Mouse (Mus musculus) MEL (cell line): ENCODE measurements around the gene 1110008L16Rik. TPM values are rescaled to one million over a fixed set of nuclear protein-coding genes. Genes with fewer than 3 reads are reported as not detected.

Source experiments
- DNase-seq: peaks from one replicate; pipeline ENCODE4 v3.0.0; 2011; ENCODE audit warnings: low read depth, low spot score
- H3K27ac ChIP-seq: 2 replicates; pipeline ENCODE4 v1.5.1; 2012; ENCODE audit warnings: low read depth, mild to moderate bottlenecking, control low read depth, low read length, moderate library complexity; ENCODE audit not compliant: control insufficient read depth
- H3K27me3 ChIP-seq, 2 experiments: fragments of 150-350 bp in 1 of 2; sonication (generic) in 1 of 2; 2 replicates each; pipeline ENCODE4 v1.6.1; 2012; ENCODE audit warnings: low read length in 2 of 2, mild to moderate bottlenecking in 2 of 2, improper control_type of control experiment in 1 of 2, moderate library complexity in 1 of 2; ENCODE audit not compliant: insufficient read depth in 2 of 2, control insufficient read depth in 1 of 2
- H3K36me3 ChIP-seq, 2 experiments: 2 replicates each; pipeline ENCODE4 v1.6.1; 2012 to 2014; ENCODE audit warnings: low read length in 2 of 2, improper control_type of control experiment in 1 of 2, inconsistent platforms in 1 of 2, mild to moderate bottlenecking in 1 of 2; ENCODE audit not compliant: insufficient read depth in 2 of 2, control insufficient read depth in 1 of 2
- H3K4me1 ChIP-seq, 2 experiments: fragments of 150-350 bp in 1 of 2; sonication (generic) in 1 of 2; 2 replicates each; pipeline ENCODE4 v1.6.1; 2012; ENCODE audit warnings: low read length in 2 of 2, improper control_type of control experiment in 1 of 2, mild to moderate bottlenecking in 1 of 2; ENCODE audit not compliant: insufficient read depth in 2 of 2, control insufficient read depth in 1 of 2
- H3K4me3 ChIP-seq, 2 experiments: fragments of 150-350 bp in 1 of 2; sonication (generic) in 1 of 2; 2 replicates each; pipeline ENCODE4 v1.5.1; 2012; ENCODE audit warnings: low read depth in 2 of 2, low read length in 2 of 2, mild to moderate bottlenecking in 2 of 2, moderate library complexity in 2 of 2, control low read depth in 1 of 2, improper control_type of control experiment in 1 of 2; ENCODE audit not compliant: control insufficient read depth in 1 of 2, insufficient read depth in 1 of 2
- H3K79me2 ChIP-seq: 2 replicates; pipeline ENCODE4 v1.6.1; 2012; ENCODE audit warnings: mild to moderate bottlenecking, low read length, moderate library complexity; ENCODE audit not compliant: control insufficient read depth, poor library complexity, insufficient read depth
- H3K9ac ChIP-seq: 2 replicates; pipeline ENCODE4 v1.6.1; 2012; ENCODE audit warnings: low read depth, mild to moderate bottlenecking, control low read depth, low read length, moderate library complexity; ENCODE audit not compliant: control insufficient read depth, poor library complexity, severe bottlenecking
- H3K9me3 ChIP-seq: fragments of 150-350 bp; sonication (generic); replicated peaks from 2 replicates; pipeline ENCODE4 v1.6.1; 2012; ENCODE audit warnings: mild to moderate bottlenecking, low read length, improper control_type of control experiment, moderate library complexity; ENCODE audit not compliant: insufficient read depth
- CHD2 ChIP-seq: IDR thresholded peaks from 2 replicates; pipeline ENCODE4 v1.6.1; 2011; ENCODE audit warnings: low read length, improper control_type of control experiment
- CTCF ChIP-seq, 3 experiments: IDR thresholded peaks in 2 of 3; conservative IDR thresholded peaks in 1 of 3; 2 replicates each; pipeline ENCODE4 v1.5.1; 2011 to 2012; ENCODE audit warnings: low read length in 3 of 3, low read depth in 2 of 3, mild to moderate bottlenecking in 2 of 3, improper control_type of control experiment in 1 of 3, inconsistent platforms in 1 of 3, mixed read lengths in 1 of 3, moderate library complexity in 1 of 3; ENCODE audit not compliant: control insufficient read depth in 1 of 3, insufficient read depth in 1 of 3, poor library complexity in 1 of 3, severe bottlenecking in 1 of 3
- ELF1 ChIP-seq: IDR thresholded peaks from 2 replicates; pipeline ENCODE4 v1.6.1; 2014; ENCODE audit warnings: low read depth, mild to moderate bottlenecking, inconsistent platforms, low read length, improper control_type of control experiment, moderate library complexity
- EP300 ChIP-seq, 2 experiments: IDR thresholded peaks; 2 replicates each; pipeline ENCODE4 v1.6.1; 2011; ENCODE audit warnings: improper control_type of control experiment in 2 of 2, low read length in 2 of 2, low read depth in 1 of 2, mild to moderate bottlenecking in 1 of 2
- HCFC1 ChIP-seq: IDR thresholded peaks from 2 replicates; pipeline ENCODE4 v1.6.1; 2012; ENCODE audit warnings: low read depth, mild to moderate bottlenecking, inconsistent platforms, low read length, improper control_type of control experiment, moderate library complexity
- KAT2A ChIP-seq: conservative IDR thresholded peaks from 2 replicates; pipeline ENCODE4 v1.6.1; 2012; ENCODE audit warnings: low read depth, low read length, improper control_type of control experiment, inconsistent platforms
- MEF2A ChIP-seq: IDR thresholded peaks from 2 replicates; pipeline ENCODE4 v1.6.1; 2014; ENCODE audit warnings: low read depth, mild to moderate bottlenecking, inconsistent platforms, low read length, improper control_type of control experiment; ENCODE audit not compliant: poor library complexity, insufficient replicate concordance, severe bottlenecking; ENCODE audit errors: extremely low read depth
- NRF1 ChIP-seq: IDR thresholded peaks from 2 replicates; pipeline ENCODE4 v1.6.1; 2014; ENCODE audit warnings: low read depth, mild to moderate bottlenecking, inconsistent platforms, low read length, improper control_type of control experiment, moderate library complexity; ENCODE audit not compliant: poor library complexity, insufficient read depth, severe bottlenecking
- POLR2A ChIP-seq, 2 experiments: IDR thresholded peaks; 2 replicates each; pipeline ENCODE4 v1.6.1; 2011 to 2012; ENCODE audit warnings: low read length in 2 of 2, mild to moderate bottlenecking in 2 of 2, control low read depth in 1 of 2, improper control_type of control experiment in 1 of 2, low read depth in 1 of 2, moderate library complexity in 1 of 2; ENCODE audit not compliant: control insufficient read depth in 1 of 2, insufficient read depth in 1 of 2, poor library complexity in 1 of 2
- POLR2AphosphoS2 ChIP-seq: IDR thresholded peaks from 2 replicates; pipeline ENCODE4 v1.6.1; 2011; ENCODE audit warnings: low read length, improper control_type of control experiment
- POLR2AphosphoS5 ChIP-seq: IDR thresholded peaks from 2 replicates; pipeline ENCODE4 v1.6.1; 2012; ENCODE audit warnings: low read depth, borderline replicate concordance, mild to moderate bottlenecking, inconsistent platforms, low read length, moderate library complexity, mixed read lengths
- RAD21 ChIP-seq: IDR thresholded peaks from 2 replicates; pipeline ENCODE4 v1.6.1; 2011; ENCODE audit warnings: mild to moderate bottlenecking, low read depth, low read length, improper control_type of control experiment
- RCOR1 ChIP-seq: IDR thresholded peaks from 2 replicates; pipeline ENCODE4 v1.6.1; 2012; ENCODE audit warnings: low read depth, mild to moderate bottlenecking, inconsistent platforms, low read length, improper control_type of control experiment
- SIN3A ChIP-seq: IDR thresholded peaks from 2 replicates; pipeline ENCODE4 v1.6.1; 2012; ENCODE audit warnings: low read length, improper control_type of control experiment, inconsistent platforms
- SMC3 ChIP-seq: IDR thresholded peaks from 2 replicates; pipeline ENCODE4 v1.6.1; 2011; ENCODE audit warnings: low read depth, low read length, improper control_type of control experiment
- TAL1 ChIP-seq: IDR thresholded peaks from 2 replicates; pipeline ENCODE4 v1.6.1; 2012; ENCODE audit warnings: mild to moderate bottlenecking, inconsistent platforms, low read length, moderate library complexity, mixed read lengths
- UBTF ChIP-seq: IDR thresholded peaks from 2 replicates; pipeline ENCODE4 v1.6.1; 2012; ENCODE audit warnings: low read depth, mild to moderate bottlenecking, inconsistent platforms, low read length, improper control_type of control experiment, moderate library complexity, borderline replicate concordance; ENCODE audit not compliant: insufficient read depth
- USF2 ChIP-seq, 2 experiments: IDR thresholded peaks; 2 replicates each; pipeline ENCODE4 v1.6.1; 2011 to 2012; ENCODE audit warnings: improper control_type of control experiment in 2 of 2, low read length in 2 of 2, borderline replicate concordance in 1 of 2, inconsistent platforms in 1 of 2, low read depth in 1 of 2, mild to moderate bottlenecking in 1 of 2; ENCODE audit not compliant: insufficient read depth in 1 of 2
- ZC3H11A ChIP-seq: IDR thresholded peaks from 2 replicates; pipeline ENCODE4 v1.6.1; 2012; ENCODE audit warnings: low read depth, mild to moderate bottlenecking, inconsistent platforms, low read length, improper control_type of control experiment
- ZKSCAN1 ChIP-seq: IDR thresholded peaks from 2 replicates; pipeline ENCODE4 v1.6.1; 2012; ENCODE audit warnings: low read depth, mild to moderate bottlenecking, inconsistent platforms, low read length, improper control_type of control experiment, moderate library complexity
- ZNF384 ChIP-seq: IDR thresholded peaks from 2 replicates; pipeline ENCODE4 v1.6.1; 2012; ENCODE audit warnings: low read depth, mild to moderate bottlenecking, inconsistent platforms, low read length, improper control_type of control experiment
- polyA plus RNA-seq, 2 experiments: library from polyadenylated mRNA; stranded (reverse) in 1 of 2; unstranded in 1 of 2; fragments of >175 nt in 1 of 2; fragments of >200 nt in 1 of 2; gene quantifications; 2 replicates each; pipeline versions ENCODE4 v1.2.1 to v1.2.4; 2012; ENCODE audit warnings: low replicate concordance in 2 of 2, low read depth in 1 of 2; ENCODE audit not compliant: insufficient read length in 2 of 2, insufficient read depth in 1 of 2, missing spikeins in 1 of 2
- total RNA-seq: library from RNA; depleted of rRNA; stranded (reverse); fragments of 300-350 nt; gene quantifications from 2 replicates; pipeline ENCODE4 v1.2.3, GENCODE M21; 2012

Gene 1110008L16Rik
- total and polyA plus RNA-seq, 3 experiments = 24.9 to 26.2 TPM; not detected in 1

DNA sequence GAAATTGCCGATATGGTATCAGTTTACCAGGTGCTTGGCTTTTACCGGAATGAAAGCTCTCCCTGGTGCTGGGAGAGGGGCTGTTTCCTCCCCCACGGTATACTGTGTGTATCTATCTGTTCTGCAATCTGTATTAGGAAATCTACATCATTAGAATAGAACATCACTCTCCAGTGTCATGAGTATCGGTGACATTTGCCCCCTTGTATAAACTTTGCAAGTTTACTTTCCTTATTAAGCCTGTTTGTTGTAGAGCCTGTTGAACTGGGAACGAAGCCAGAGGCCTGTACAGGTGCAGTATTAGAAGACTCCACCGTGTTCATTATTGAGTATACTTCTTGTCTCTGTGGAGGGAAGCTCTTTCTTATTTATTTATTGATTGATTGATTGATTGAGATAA is 54.0 kb downstream of the 1110008L16Rik start:
- Histone ChIP-seq H3K9me3 (no peaks in the 10 kb centered on the region), H3K4me3 (no peak overlapping the region), H3K27ac (no peak overlapping the region), H3K36me3 (peaks cover 0 to 13% of the 10 kb centered on the region in 2 experiments; a peak in 2 of 4 replicates), H3K9ac (no peak overlapping the region), H3K79me2 (no peaks in the 10 kb centered on the region), H3K4me1 (peaks cover 2 to 4% of the 10 kb centered on the region in 2 experiments; a peak in 3 of 4 replicates), H3K27me3 (no peaks in the 10 kb centered on the region)
- TF ChIP-seq EP300 (IDR thresholded peaks at IDR 0.05; ENCODE audit: low read depth in 1 of 2, low read length in 2 of 2) (no peak), TAL1 (no peak), ELF1 (no peak), POLR2AphosphoS5 (no peak), POLR2A (IDR thresholded peaks at IDR 0.05; ENCODE audit: control insufficient read depth in 1 of 2, insufficient read depth in 1 of 2, low read depth in 1 of 2, low read length in 2 of 2, poor library complexity in 1 of 2) (no peak), MEF2A (no peak), SIN3A (no peak), NRF1 (no peak), CHD2 (no peak)
- DNase-seq = no peak

DNA sequence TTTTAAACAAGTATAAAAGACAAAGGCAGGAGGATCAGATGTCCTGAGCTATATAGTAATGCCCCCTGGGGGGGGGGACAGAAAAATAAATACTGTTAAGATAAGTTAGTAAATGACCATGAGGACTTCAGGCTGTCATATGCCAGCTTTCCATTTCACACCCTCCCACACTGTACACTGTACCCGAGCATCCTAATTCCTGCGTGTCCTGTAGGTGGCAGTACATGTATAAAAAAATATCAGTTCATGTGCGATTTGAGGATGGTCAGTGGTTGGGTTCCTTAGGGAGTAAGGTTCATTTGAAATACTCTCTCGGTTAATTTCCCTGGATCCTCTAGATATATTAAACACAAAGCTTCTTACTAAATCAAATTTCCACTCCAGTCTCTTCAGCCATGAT is 55.5 kb downstream of the 1110008L16Rik start:
- DNase-seq = peak; percentile 53
- H3K79me2 ChIP-seq = no peaks in the 10 kb centered on the region
- no peak overlapping the region for H3K4me3 ChIP-seq
- no peak for TF ChIP-seq UBTF
- peak; percentile 67 for TF ChIP-seq SMC3
- no peak for TF ChIP-seq USF2 (IDR thresholded peaks at IDR 0.05; ENCODE audit: borderline replicate concordance in 1 of 2, insufficient read depth in 1 of 2, low read depth in 1 of 2, low read length in 2 of 2)
- TF ChIP-seq POLR2AphosphoS5 = no peak
- peak; percentile 68 for TF ChIP-seq RAD21
- TF ChIP-seq ZC3H11A = peak; percentile 65
- no peak for TF ChIP-seq MEF2A
- TF ChIP-seq POLR2AphosphoS2 = no peak
- TF ChIP-seq HCFC1 = no peak
- 0 out of 2 replicates have a peak, but pooled peaks have one; percentile 10 for TF ChIP-seq RCOR1
- peak; percentile 52; the same call in 1 of the 2 replicates for TF ChIP-seq ZNF384
- TF ChIP-seq CTCF (IDR thresholded peaks at IDR 0.05 in 2 of 3, conservative IDR thresholded peaks at IDR 0.05 in 1 of 3; ENCODE audit: control insufficient read depth in 1 of 3, insufficient read depth in 1 of 3, low read depth in 2 of 3, low read length in 3 of 3, poor library complexity in 1 of 3, severe bottlenecking in 1 of 3) = peak; percentile 38 to 77 (median 49)
- no peak for TF ChIP-seq KAT2A
- TF ChIP-seq ZKSCAN1 = no peak
- H3K36me3 ChIP-seq = peaks cover 0 to 6% of the 10 kb centered on the region in 2 experiments; a peak in 2 of 4 replicates
- H3K9ac ChIP-seq = no peak overlapping the region
- H3K27ac ChIP-seq = no peak overlapping the region
- H3K9me3 ChIP-seq = no peaks in the 10 kb centered on the region
- no peaks in the 10 kb centered on the region for H3K4me1 ChIP-seq
- no peaks in the 10 kb centered on the region for H3K27me3 ChIP-seq
